Mouse (Mus musculus) bone marrow macrophage, adult 2 months (primary cell): ENCODE results near the gene Lgr4.

Source experiments
- CTCF ChIP-seq: IDR thresholded peaks from 2 replicates; pipeline ENCODE4 v1.5.1; 2012; ENCODE audit warnings: low read depth, mild to moderate bottlenecking, low read length, moderate library complexity
- POLR2A ChIP-seq: IDR thresholded peaks from 2 replicates; pipeline ENCODE4 v1.6.1; 2012; ENCODE audit warnings: mild to moderate bottlenecking, low read depth, low read length, borderline replicate concordance

GRCm38 (mm10) chr2:110012184-110012725, 94.8 kb downstream of the Lgr4 start:
- TF ChIP-seq CTCF, result no peak
- TF ChIP-seq POLR2A, result no peak
